Mouse (Mus musculus): Measurements from ENCODE around the gene Prkab1. TPM values are rescaled to one million over a fixed set of nuclear protein-coding genes. Genes with fewer than 3 reads are reported as not detected.
A peak's percentile ranks its signal among the peaks of the same experiment; 100 is the strongest.

The Prkab1 gene
- polyA plus RNA-seq, 1 experiment, result 89.2 TPM

DNA sequence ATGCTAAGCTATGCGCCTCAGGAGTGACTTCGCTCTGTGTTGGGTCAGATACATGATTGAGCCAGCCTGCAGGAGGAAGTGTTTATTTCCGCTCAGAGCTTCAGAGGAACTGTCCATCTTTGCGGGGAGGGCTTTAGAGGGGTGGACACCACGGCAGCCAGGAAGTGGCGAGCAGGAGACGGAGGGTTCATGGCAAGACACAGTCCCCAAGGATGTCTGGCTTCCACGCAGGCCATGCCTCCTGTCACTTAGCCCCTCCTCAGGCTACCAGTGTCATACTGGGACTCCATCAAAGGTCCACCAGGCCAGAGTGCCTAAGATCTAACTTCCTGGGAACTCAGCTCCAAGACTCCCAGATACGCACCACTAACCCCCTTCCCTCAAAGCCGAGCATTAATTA is 46.6 kb downstream of the Prkab1 start:
- no peak overlapping the region for H3K4me3 ChIP-seq (ENCODE audit: insufficient read depth, low read depth, low read length)
- H3K27ac ChIP-seq (ENCODE audit: insufficient read depth, low read depth, low read length), result peak overlapping the region; percentile 80
- WGBS, result 45% methylated on average over 10 of the region's 10 CpGs
- peaks cover 9% of the 10 kb centered on the region; the same call in 1 of the 2 replicates for H3K4me1 ChIP-seq (ENCODE audit: control insufficient read depth, insufficient read depth, low read length)
- H3K36me3 ChIP-seq (ENCODE audit: control insufficient read depth, insufficient read depth, low read length), result no peaks in the 10 kb centered on the region
- DNase-seq, result peak; percentile 80
- H3K27me3 ChIP-seq (replicated peaks; ENCODE audit: control insufficient read depth, insufficient read depth, low read length), result no peaks in the 10 kb centered on the region
- TF ChIP-seq CTCF (conservative IDR thresholded peaks at IDR 0.05; ENCODE audit: insufficient read depth, insufficient read length, low read depth, low read length), result no peak
- TF ChIP-seq POLR2A (IDR thresholded peaks at IDR 0.05; ENCODE audit: low read depth, low read length), result no peak

DNA sequence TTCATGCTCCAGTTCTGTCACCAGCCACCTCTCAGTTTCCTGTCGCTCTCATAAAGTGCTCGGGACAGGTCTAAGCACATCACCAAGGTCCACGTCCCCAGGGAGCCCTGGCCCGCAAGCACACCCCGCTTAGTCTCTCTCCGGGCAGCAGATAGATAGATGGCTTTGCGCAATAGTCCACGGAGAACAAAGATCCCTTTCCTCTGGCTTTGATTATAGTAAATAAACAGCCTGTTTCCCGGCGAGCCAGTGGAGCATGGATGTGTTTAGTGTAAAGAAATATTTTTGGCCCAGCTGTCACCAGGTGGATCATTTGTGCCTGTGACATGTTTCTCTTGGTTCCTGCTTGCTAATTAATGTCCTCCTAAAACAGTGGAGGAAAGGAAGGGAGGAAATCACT is 47.0 kb downstream of the Prkab1 start:
- no peaks in the 10 kb centered on the region for H3K27me3 ChIP-seq (replicated peaks; ENCODE audit: control insufficient read depth, insufficient read depth, low read length)
- 34% methylated on average over 10 of the region's 10 CpGs for WGBS
- DNase-seq, result peak; percentile 37
- no peaks in the 10 kb centered on the region for H3K36me3 ChIP-seq (ENCODE audit: control insufficient read depth, insufficient read depth, low read length)
- peaks cover 9% of the 10 kb centered on the region; the same call in 1 of the 2 replicates for H3K4me1 ChIP-seq (ENCODE audit: control insufficient read depth, insufficient read depth, low read length)
- peak overlapping the region; percentile 80 for H3K27ac ChIP-seq (ENCODE audit: insufficient read depth, low read depth, low read length)
- TF ChIP-seq POLR2A (IDR thresholded peaks at IDR 0.05; ENCODE audit: low read depth, low read length) (no peak), CTCF (conservative IDR thresholded peaks at IDR 0.05; ENCODE audit: insufficient read depth, insufficient read length, low read depth, low read length) (no peak)
- no peak overlapping the region for H3K4me3 ChIP-seq (ENCODE audit: insufficient read depth, low read depth, low read length)

DNA sequence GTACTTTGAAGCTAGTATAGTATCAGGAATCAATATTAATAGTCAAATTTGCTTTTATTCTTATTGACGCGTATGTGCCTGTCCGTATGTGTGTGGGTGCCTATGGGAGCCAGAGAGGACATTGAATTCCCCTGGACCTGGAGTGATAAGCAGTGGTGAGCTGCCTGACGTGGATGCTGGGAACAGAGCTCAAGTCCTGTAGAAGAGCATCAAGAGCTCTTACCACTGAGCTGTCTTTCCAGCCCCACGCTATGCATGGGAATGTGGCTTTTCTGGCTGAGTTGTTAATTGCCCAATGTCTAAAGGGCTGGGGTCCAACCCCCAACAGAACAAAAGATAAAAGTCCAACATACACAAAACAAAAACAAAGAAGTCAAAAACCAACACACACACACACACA is 47.9 kb downstream of the Prkab1 start:
- H3K36me3 ChIP-seq (ENCODE audit: control insufficient read depth, insufficient read depth, low read length), result no peaks in the 10 kb centered on the region
- WGBS, result 96% methylated on average over 5 of the region's 5 CpGs
- no peak for DNase-seq
- TF ChIP-seq CTCF (conservative IDR thresholded peaks at IDR 0.05; ENCODE audit: insufficient read depth, insufficient read length, low read depth, low read length), result no peak
- TF ChIP-seq POLR2A (IDR thresholded peaks at IDR 0.05; ENCODE audit: low read depth, low read length), result no peak
- H3K27ac ChIP-seq (ENCODE audit: insufficient read depth, low read depth, low read length), result no peak overlapping the region
- H3K4me3 ChIP-seq (ENCODE audit: insufficient read depth, low read depth, low read length), result no peak overlapping the region
- no peaks in the 10 kb centered on the region for H3K27me3 ChIP-seq (replicated peaks; ENCODE audit: control insufficient read depth, insufficient read depth, low read length)
- peaks cover 9% of the 10 kb centered on the region; the same call in 1 of the 2 replicates for H3K4me1 ChIP-seq (ENCODE audit: control insufficient read depth, insufficient read depth, low read length)

DNA sequence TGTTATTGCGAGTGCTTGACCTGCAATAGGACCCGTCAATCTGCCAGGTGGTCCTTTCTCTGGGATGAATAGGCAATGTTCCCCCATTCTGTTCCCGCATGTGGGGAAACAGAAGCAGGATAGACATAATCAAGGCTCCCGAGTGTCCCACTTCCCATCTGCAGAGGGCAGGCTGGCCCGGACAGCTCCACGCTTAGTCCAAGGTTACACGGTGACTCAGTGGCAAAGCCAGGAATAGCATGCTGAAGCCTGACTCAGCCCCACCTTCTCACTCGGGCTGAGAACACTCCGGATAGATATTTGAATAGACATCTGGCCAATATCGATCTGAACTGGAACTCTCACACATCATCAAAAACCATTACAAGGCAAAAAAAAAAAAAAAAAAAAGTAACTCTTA is 48.6 kb downstream of the Prkab1 start:
- no peaks in the 10 kb centered on the region for H3K27me3 ChIP-seq (replicated peaks; ENCODE audit: control insufficient read depth, insufficient read depth, low read length)
- no peak for TF ChIP-seq CTCF (conservative IDR thresholded peaks at IDR 0.05; ENCODE audit: insufficient read depth, insufficient read length, low read depth, low read length)
- TF ChIP-seq POLR2A (IDR thresholded peaks at IDR 0.05; ENCODE audit: low read depth, low read length), result no peak
- H3K4me3 ChIP-seq (ENCODE audit: insufficient read depth, low read depth, low read length), result no peak overlapping the region
- H3K4me1 ChIP-seq (ENCODE audit: control insufficient read depth, insufficient read depth, low read length), result peaks cover 9% of the 10 kb centered on the region; the same call in 1 of the 2 replicates
- no peak for DNase-seq
- WGBS, result 86% methylated on average over 10 of the region's 10 CpGs
- H3K27ac ChIP-seq (ENCODE audit: insufficient read depth, low read depth, low read length), result no peak overlapping the region
- no peaks in the 10 kb centered on the region for H3K36me3 ChIP-seq (ENCODE audit: control insufficient read depth, insufficient read depth, low read length)

DNA sequence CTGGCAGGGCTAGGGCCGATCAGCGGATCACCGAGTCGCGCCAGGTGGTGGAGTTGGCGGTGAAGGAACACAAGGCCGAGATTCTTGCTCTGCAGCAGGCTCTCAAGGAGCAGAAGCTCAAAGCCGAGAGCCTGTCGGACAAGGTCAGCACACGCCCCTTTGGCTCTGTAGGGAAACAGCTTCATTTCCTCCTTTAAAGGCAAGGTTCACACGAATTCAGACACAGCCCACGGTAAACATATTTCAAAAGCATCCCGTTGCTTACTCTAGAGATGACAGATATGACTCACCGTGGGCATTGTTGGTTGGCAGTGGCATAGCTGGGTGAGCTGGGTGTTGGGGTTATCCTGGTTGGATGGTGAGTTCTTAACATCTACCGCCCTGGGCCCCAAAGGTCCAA is 53.1 kb downstream of the Prkab1 start:
- peak; percentile 27 for DNase-seq
- 70% methylated on average over 15 of the region's 15 CpGs for WGBS
- H3K4me3 ChIP-seq (ENCODE audit: insufficient read depth, low read depth, low read length), result no peak overlapping the region
- H3K4me1 ChIP-seq (ENCODE audit: control insufficient read depth, insufficient read depth, low read length), result no peaks in the 10 kb centered on the region
- peak overlapping the region; percentile 24; the same call in 1 of the 2 replicates for H3K27ac ChIP-seq (ENCODE audit: insufficient read depth, low read depth, low read length)
- TF ChIP-seq POLR2A (IDR thresholded peaks at IDR 0.05; ENCODE audit: low read depth, low read length) (no peak), CTCF (conservative IDR thresholded peaks at IDR 0.05; ENCODE audit: insufficient read depth, insufficient read length, low read depth, low read length) (no peak)
- H3K36me3 ChIP-seq (ENCODE audit: control insufficient read depth, insufficient read depth, low read length), result no peaks in the 10 kb centered on the region
- H3K27me3 ChIP-seq (replicated peaks; ENCODE audit: control insufficient read depth, insufficient read depth, low read length), result no peaks in the 10 kb centered on the region

Other genes with a start within 250 kb of the Prkab1 start
- gene Cit, start 179.2 kb downstream of the Prkab1 start, polyA plus RNA-seq (2012; rRNA removed), result 4.5 and 4.8 TPM in 2 replicates
- 0.31 TPM in 1 of 2 replicates, not detected in the other for gene Tmem233, start 58.7 kb upstream of the Prkab1 start, polyA plus RNA-seq (2012; rRNA removed)

All from kidney, adult 2 months (tissue).